Mouse (Mus musculus) lung, adult 10 weeks (tissue): ENCODE measurements around the gene Fpr-rs4. TPM values are rescaled to one million over a fixed set of nuclear protein-coding genes. Genes with fewer than 3 reads are reported as not detected.

ENCODE experiments used
- polyA plus RNA-seq: library from polyadenylated mRNA; stranded (reverse); fragments of 350-450 nt; fragmentation: Illumina TruSeq; extraction: RNeasy Lipid Tissue Mini Kit (QIAGEN cat#74804); gene quantifications from one replicate; pipeline ENCODE4 v1.2.3, GENCODE M21; 2014; ENCODE audit warnings: low read depth, low replicate concordance; ENCODE audit not compliant: insufficient read depth

The Fpr-rs4 gene
- polyA plus RNA-seq: not detected

GRCm38 (mm10) chr17:18021433-18021832 lies at the start of gene Fpr-rs4:
Gene Fpr-rs4 (plus strand): TSS chr17:18021733.

GRCm38 (mm10) chr17:18049124-18049523 lies 27.6 kb downstream of the Fpr-rs4 start, which contains the start of gene Vmn2r124:
Gene Vmn2r124 (plus strand): TSS chr17:18049424.

Other genes starting within 250 kb of the Fpr-rs4 start
- 13.0 TPM for gene Spaca6, start 194.6 kb upstream of the Fpr-rs4 start, polyA plus RNA-seq
- 3.3 TPM for gene Has1, start 166.5 kb upstream of the Fpr-rs4 start, polyA plus RNA-seq
- gene Fpr1, start 137.8 kb upstream of the Fpr-rs4 start, polyA plus RNA-seq: 18.4 TPM
- gene Fpr2, start 133.9 kb upstream of the Fpr-rs4 start, polyA plus RNA-seq: 20.2 TPM
- gene Fpr3, start 133.9 kb upstream of the Fpr-rs4 start, polyA plus RNA-seq: not detected
- not detected for gene Vmn2r124, start 27.7 kb downstream of the Fpr-rs4 start, polyA plus RNA-seq
- gene Vmn2r91, start 63.3 kb downstream of the Fpr-rs4 start, polyA plus RNA-seq: not detected
- gene Vmn2r92, start 130.2 kb downstream of the Fpr-rs4 start, polyA plus RNA-seq: not detected